Mouse (Mus musculus) CD4-positive helper T cell, adult 2 months (primary cell): ENCODE results near the gene Cd80.

Source experiments
- DNase-seq: peaks from one replicate; pipeline ENCODE4 v3.0.0-alpha.2; 2012; ENCODE audit warnings: low read depth, missing footprints, low spot score

Gene Cd80

DNA sequence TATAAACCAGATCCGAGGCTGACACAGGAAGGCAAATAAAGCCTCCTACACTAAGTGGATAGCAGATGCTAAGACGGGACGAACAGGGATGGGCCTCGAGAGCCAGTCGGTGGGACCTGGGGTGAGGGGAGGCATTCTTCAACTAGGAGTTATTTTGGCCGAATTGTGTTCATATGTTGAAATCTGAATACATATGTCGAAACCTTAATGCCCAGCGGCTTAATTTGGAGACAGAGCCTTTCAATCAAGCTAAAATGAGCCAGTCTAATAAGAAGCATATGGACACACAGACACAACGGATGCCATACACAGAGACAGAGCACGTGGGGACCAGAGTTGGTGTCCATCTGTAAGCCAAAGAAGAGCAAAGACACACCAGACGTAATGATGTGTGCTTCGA is 6.9 kb upstream of the Cd80 start:
- no peak for DNase-seq

GRCm38 (mm10) chr16:38450707-38451106 is 4.7 kb upstream of the Cd80 start:
- no peak for DNase-seq

DNA sequence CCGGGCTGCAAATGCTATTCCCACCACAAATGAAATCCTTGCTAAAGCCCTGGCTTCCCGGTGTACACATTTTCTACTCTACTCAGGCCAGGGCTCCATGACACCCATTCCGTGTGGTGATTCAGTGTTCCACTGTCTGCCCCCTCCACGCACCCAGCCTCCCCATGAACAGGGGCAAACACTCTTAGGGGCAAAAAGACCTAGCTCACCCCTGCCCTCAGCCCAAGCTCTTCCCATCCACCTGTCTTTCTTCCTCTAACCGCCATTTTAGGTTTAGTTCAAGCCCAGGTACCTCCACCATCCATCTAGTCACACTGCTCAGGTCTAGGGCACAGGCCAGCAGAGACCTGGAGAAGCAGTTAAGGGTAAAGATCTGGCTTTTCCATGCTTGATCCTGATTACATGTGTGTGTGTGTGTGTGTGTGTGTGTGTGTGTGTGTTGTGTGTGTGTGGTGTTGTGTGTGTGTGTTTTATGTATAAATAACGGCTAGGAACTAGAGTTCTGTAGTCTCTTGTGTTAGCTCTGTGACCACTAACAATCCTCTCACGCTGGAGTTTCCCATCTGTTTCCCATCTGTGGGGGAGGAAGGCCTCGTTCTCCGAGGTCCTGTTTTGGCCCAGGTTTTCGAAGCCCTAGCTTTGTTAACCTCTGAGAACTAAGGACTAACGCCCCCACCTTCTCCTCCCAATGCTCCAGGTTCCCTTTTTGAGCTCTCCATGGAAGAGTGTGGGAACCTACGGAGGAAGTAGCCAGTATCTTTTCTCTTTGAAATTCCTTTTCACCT is 3.7 kb upstream of the Cd80 start:
- peak; percentile 14 for DNase-seq

- DNase-seq: peak; percentile 86
Observed at GRCm38 (mm10) chr16:38452442-38453202, 2.7 kb upstream of the Cd80 start, which contains the start of gene Adprh. Gene Adprh, minus strand, starts transcription at chr16:38452703.

DNA sequence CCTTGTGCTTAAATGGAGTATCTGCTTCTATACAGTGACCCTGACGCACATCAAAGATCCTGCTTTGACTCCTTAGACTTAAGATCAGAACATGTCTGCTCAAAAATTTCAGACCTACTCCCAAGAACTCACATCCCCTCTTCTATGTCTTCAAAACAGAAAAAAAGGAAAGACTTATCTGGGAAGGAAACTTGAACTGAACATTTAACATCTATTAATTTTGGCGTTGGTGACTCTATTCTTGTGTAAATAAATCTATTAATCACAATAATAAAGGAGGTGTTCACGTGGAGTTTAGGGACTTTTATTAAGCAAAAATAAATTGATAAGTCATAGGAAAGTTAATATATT is 2.2 kb upstream of the Cd80 start:
- no peak for DNase-seq

GRCm38 (mm10) chr16:38453952-38454351 is 1.4 kb upstream of the Cd80 start:
- no peak for DNase-seq

- DNase-seq: no peak
Observed at GRCm38 (mm10) chr16:38454533-38455254, 667 bp upstream of the Cd80 start.

DNA sequence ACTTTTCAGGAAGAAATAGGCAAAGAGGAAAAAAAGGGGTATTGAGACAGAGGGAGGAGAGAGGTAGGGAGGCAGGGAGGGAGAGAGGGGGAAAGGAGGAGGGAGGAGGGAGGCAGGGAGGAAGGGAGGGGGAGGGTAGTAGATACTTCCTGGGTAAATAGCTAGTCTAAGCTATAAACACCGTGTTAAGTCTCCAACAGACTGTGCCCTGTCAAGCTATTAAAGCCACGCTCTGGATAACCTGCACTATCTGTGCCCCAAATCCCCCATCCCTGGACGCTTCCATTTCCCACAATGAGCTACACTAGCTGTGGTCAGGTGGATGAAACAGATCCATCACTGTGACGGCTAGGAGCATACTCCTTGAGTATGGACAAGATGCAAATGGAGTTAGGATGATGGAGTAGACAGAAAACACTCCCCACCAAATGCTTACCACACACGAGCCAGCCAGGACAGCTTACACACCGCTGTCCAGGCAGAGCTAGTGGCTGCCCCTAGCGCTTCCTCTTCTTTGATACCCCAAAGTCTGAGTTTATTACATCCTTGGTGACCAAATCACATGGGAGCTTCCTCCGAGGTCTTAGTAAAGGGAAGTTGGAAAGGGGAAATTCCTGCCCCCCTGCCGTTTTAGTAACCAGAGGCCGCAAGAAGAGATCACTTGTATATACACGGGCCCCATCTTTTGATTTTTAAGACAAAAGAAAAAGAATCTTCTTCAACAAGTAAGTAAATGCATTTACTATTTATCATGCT is 1.6 kb downstream of the Cd80 start:
- no peak for DNase-seq

DNA sequence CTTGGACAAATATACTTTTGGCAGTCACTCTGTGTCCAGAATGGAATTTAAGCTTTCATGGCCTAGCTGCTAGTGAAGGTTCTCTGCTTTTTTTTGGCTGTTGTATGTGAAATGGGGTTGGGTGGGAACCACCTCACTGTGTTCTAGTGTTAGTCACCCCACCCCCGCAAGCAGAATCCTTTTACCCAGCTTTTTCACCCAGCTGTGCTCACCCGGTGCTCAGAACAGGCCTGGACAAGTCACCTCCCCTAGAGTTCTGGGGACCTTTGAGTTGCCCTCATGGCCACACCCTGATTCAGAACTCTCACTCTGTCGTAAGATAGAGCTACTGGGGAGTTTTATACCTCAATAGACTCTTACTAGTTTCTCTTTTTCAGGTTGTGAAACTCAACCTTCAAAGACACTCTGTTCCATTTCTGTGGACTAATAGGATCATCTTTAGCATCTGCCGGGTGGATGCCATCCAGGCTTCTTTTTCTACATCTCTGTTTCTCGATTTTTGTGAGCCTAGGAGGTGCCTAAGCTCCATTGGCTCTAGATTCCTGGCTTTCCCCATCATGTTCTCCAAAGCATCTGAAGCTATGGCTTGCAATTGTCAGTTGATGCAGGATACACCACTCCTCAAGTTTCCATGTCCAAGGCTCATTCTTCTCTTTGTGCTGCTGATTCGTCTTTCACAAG is 3.4 kb downstream of the Cd80 start:
- DNase-seq: no peak

GRCm38 (mm10) chr16:38459990-38460389 is 4.6 kb downstream of the Cd80 start:
- no peak for DNase-seq

- DNase-seq: no peak
Observed at GRCm38 (mm10) chr16:38461749-38462148, 6.4 kb downstream of the Cd80 start.

- DNase-seq: no peak
Observed at GRCm38 (mm10) chr16:38462161-38462560, 6.8 kb downstream of the Cd80 start.

GRCm38 (mm10) chr16:38463305-38463704 is 7.9 kb downstream of the Cd80 start:
- no peak for DNase-seq

DNA sequence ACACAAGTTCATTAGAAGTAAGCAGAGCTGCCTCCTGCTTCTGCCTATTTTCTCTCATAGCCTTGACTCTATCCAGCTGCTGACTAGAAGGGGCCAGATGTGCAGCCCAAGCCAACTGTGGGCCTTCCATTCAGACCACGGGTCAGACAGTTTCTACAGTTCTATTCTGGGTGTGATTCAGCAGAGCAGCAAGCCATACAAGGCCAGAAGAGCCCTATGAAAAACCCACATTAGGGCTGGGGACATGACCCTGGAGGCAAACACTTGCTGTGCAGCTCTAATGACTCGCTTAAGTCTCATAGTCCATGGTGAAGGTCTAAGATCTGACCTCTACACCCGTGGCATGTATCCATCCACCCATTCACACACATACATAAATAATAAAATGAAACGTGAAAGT is 10.7 kb downstream of the Cd80 start:
- DNase-seq: no peak

DNA sequence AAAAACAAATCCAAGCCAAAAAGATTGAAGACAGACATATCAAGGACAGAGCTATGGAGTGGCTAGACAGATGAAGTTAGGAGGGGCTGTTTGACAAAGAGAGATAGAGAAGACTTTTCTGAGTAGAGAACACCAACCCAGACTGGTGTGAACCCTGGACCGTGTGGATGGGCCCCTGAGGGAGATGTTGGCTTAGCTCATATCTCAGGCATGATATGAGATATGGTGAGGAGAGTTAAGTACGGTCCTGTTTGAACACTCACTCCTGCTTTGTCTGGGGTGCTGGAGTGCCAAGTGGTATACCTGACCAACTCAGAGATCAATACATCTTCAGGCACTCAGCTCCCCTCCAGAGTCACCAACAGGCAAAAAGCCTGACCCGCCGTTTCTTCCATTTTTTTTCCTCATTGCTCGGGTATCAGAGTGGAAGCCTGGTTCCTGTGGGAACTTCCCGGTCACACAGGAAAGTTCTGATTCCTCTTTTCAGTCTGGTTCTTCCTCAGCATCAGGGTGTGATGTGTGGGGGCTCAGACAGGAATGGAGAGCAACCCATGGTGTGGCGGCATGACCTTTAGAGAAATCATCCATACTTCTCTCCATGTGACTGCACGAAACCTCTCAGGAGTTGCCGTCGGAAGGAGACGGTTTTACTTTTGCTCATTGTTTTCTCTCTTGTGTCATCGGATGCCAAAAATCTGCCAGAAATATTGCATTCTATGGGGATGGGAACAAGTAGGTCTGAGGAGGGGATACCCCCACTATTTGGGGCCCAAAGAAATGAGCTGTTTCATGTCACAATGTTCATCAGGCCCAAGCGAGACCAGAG is 11.9 kb downstream of the Cd80 start:
- no peak for DNase-seq

DNA sequence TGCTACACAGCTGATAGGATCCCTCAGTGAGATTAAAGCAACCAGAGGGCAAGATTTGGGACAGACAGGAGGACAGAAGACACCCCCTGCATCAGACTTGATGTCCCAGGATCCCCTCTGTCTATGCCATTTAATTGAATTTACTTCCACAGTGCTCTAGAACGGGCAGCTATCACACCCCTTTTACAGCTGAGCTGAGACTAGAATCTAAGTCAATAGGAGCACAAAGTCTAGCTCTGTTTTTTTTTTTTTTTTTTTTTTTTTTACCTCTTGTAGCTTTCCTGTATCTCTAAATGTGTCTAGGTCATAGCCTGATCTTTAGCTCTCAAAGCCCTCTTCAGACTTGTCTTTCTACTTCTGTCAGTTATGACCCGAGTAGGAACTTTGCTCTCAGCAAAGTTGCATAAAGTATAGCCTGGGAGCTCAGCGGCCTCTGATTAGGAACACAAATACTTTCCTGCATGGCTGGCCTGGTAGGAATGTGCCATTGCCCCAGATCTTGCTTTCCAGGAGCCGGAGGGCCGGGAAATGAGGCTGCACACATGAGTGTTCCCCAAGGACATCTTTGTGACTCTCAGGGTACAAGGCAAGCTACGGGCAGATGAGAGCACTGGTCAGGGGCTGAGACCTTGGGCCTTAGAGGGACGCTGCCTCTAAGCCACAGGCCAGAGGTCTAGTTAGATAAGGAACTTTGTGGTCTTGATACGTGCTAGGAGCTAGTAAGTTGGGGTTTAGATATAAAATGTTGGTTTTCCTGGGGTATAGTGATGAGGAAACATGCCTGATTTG is 12.8 kb downstream of the Cd80 start:
- no peak for DNase-seq

GRCm38 (mm10) chr16:38468706-38469018 is 13.3 kb downstream of the Cd80 start:
- no peak for DNase-seq

- DNase-seq: no peak
Observed at GRCm38 (mm10) chr16:38469437-38469836, 14.1 kb downstream of the Cd80 start.

- no peak for DNase-seq
Observed at GRCm38 (mm10) chr16:38471697-38472506, 16.5 kb downstream of the Cd80 start.
